Mouse (Mus musculus): ENCODE results near the gene Paqr7.
A peak's percentile ranks its signal among the peaks of the same experiment; 100 is the strongest.

Paqr7 gene

DNA sequence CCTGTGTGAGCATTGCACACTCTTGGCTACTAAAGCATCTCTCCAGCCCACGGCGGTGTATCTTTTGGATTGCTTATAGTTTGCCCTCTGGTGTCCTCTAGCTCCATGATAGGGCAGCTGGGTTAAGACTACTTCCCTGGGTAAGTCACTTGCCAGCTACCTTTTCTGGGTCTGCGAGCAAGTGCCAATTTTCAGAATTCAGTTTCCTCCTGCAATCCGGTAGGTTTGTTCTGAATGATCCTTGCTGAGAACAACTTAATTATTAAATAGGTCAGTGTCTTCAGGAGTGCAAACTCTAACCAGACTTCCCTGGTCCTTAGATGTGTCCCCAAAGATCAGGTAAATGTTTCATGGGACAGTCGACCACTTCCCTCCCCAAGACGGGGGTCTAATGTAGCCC is 4.6 kb downstream of the Paqr7 start:
- DNase-seq (ENCODE audit: low spot score in 2 of 2), result no peak

DNA sequence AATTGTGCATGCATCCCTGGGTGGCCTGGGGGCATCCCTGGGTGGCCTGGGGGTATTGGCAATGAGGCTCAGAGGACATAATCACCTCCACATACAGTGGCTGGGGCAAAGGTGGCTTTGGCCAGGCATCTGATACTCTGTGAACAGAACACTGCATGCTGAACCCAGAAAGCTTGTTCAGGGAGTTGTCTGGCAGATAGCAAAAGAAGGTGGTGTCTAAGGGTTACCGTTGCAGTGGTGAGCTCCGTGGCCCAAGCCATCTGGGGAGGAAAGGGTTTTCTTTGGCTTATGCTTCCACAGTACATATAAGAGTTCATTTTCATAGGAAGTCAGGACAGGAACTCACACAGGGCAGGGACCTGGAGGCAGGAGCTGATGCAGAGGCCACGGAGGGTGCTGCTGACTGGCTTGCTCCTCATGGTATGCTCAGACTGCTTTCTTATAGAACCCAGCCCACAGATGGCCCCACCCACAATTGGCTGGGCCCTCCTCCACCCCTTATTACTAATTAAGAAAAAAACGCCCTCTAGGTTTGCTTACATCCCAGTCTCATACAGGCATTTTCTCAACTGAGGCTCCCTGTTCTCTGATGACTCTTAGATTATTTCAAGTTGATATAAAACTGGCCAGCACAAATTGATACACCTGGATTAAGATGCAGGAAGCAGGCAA is 7.3 kb downstream of the Paqr7 start:
- no peak for DNase-seq (ENCODE audit: low spot score in 2 of 2)

DNA sequence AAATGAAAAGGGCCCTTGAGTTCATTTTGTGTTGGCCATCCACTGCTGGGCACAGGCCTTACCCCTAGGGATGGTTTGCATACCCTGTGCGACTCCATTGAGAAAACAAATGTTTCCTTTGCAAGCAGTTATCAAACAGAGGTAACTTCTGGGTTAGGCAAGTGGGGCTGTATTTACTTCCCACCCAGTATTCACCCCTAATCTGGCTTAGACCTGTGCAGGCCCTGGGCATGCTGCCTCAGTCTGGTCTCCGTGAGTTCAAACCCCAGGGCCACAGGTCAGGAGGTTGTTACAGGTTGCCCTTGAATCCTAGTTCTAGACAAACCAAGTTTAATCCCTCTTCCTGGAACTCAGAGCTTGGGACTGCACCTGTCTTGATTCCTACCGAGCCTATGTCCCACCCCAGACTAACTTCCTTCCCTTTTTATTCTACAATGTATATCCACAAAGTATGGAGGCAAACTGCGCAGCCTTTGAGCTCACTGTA is 8.8 kb downstream of the Paqr7 start:
- no peak for DNase-seq (ENCODE audit: low spot score in 2 of 2)

DNA sequence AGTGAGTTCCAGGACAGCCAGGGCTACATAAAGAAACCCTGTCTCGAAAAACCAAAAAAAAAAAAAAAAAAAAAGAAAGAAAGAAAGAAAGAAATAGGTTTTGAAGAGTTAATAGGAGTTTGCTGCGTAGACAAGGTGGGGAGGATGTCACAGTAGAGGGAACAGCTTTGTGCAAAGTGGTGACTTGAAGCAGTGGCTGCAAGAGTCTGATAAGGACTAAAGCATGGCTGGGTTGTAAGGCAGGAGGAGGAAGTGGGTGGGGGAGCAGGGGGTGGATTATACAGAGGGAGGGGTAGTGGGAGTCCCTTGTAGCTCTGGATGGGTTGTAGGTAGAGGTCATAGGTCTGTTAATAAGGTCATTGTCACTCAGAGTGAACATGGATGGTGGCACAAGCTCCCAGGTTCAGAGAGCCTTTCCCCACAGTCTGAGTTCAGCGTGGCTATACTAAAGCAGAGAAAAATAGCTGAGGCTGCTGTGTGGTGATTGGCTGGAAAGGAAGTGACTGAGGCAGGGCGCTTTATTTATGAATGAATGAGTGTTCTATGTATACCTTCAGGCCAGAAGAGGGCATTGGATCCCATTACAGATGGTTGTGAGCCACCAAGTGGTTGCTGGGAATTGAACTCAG is 9.6 kb downstream of the Paqr7 start:
- DNase-seq (ENCODE audit: low spot score in 2 of 2), result no peak

DNA sequence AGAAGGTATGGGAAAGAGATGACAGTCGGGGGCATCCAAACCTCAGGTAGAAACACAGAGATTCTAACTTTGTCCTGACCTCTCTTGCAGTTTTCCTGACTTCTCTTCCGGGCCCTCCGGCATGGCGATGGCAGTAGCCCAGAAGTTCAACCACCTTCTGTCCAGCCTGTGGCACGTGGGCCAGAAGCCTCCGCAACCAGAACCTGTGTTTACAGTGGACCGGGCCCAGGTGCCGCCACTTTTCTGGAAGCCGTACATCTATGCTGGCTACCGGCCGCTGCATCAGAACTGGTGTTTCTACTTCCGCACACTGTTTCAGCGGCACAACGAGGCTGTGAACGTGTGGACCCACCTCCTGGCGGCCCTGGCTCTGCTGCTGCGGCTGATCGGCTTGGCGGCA is 10.2 kb downstream of the Paqr7 start:
- DNase-seq (ENCODE audit: low spot score in 2 of 2), result no peak

DNA sequence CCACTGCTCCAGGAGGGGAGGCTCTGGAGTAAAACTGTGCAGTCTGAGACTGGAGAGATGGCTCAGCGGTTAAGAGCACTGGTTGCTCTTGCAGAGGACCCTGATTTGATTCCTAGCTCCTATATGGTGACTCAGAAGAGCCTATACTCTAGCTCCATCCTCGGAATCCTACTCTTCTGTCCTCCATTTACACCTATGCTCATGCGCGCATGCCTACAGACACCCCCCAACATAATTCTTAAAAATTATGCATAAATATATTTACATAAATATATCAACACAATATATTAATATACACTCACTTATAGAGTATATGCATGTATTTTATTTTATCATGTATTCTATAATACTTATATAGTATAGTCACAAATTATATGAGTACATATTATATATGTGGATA is 13.9 kb downstream of the Paqr7 start:
- DNase-seq (ENCODE audit: low spot score in 2 of 2), result no peak

DNA sequence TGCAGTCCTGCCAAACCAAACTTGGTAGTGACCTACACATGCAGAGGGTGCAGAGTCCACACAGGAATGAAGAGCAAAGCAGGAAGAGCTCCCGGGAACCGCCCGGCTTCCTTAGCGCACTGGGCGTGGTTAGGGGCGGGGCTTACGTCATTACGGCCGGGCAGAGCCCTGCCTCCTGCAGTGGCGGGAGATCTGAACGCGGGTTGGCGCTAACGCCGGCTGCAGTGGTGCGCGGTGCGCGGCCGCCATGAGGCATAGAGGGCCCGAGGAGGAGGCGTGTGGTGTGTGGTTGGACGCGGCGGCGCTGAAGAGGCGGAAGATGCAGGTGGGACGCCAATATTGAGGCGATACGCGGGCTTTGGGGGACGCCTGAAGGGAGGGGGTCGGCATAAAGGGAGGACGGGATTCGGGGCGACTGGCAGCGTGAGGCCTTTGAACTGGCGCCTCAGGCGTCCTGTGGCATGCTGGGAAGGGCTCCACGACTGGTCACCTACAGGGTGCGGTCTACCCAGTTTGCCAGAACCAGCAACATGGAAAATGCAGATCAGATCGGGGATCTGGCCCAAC is 14.4 kb downstream of the Paqr7 start, which contains the start of gene Aunip:
Gene Aunip (plus strand): TSS at position 155 of the 567 bp plus-strand sequence.
- DNase-seq (ENCODE audit: low spot score in 2 of 2), result peak; percentile 68 to 84

DNA sequence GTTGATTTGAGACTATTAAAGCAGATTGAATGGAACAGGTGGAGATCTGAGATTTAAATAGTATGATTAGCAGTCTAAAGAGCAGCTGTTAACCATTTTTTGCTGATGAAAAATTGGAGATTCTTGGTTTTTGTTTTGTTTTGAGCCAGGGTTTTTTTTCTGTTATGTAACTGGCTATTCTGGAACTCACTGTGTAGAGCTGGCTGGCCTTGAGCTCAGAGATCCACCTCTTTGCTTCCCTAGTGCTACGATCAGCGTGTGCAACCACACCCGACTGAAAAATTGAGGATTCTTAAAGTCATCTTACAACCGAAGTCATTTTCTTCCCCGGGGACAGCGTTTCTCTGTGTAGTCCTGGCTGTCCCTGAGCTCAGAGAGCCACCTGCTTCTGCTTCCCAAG is 15.2 kb downstream of the Paqr7 start:
- DNase-seq (ENCODE audit: low spot score in 2 of 2), result no peak

DNA sequence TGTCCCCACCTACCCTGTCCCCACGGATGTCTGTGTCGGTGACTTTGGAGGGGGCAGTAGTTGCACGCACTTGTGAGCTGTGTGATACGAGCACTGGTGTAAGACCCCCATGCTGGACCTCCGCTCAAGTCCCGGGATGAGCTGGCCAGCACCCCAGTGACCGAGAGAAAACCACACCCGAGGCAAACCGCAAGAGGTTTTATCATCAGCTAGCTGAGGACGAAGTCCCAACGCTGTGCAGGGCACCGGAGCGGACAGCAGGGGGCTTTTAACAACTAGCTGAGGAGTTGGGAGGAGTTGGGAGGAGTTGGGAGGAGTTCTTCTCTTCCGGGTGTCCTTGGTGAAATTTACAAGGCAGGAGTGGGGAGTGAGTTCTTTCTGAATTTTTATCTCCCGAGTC is 16.3 kb downstream of the Paqr7 start:
- DNase-seq (ENCODE audit: low spot score in 2 of 2), result peak in 1 of 2 experiments; percentile 33

DNA sequence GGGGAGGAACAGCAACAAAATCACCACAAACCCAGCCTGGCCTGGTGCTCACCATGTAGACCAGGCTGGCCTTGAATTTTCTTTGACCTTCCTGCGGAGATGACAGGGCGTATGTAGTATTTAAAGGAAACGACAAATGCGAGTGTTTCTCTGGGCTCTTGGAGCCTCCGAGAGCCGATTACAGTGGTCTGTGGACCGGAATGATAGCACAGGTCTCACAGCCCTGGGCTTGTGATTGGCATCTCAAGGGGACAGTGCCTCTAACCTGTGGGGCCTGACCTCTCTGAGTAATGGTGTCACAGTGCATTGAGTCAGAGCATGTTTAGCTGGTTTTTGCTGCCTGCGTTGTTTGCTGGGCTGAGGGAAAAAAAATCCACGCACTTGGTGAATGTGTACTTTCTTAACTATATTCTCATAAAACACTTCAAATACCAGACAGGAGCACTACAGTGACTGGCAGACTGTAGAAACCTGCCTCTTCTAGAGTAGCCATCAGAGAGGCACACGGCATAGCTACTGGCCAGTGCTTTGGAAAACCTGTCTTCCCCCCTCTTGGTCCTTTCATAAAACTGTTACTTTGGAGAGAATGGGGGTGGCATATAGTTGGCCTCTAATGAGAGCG is 17.9 kb downstream of the Paqr7 start:
- no peak for DNase-seq (ENCODE audit: low spot score in 2 of 2)

DNA sequence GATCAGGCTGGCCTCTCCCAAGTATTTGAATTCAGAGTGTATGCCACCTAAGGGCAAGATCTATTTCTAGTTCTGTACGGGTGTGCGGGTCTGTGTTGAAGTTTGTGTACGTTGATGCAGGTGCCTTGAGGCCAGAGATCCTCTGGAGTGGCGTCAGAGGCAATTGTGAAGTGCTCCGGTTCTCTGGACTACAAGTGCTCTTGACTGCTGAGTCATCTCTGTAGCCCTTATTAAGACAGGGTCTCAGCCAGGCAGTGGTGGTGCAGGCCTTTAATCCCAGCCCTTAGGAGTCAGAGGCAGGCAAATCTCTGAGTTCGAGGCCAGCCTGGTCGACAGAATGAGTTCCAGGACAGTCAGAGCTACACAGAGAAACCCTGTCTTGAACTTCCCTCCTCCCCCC is 19.1 kb downstream of the Paqr7 start:
- no peak for DNase-seq (ENCODE audit: low spot score in 2 of 2)

DNA sequence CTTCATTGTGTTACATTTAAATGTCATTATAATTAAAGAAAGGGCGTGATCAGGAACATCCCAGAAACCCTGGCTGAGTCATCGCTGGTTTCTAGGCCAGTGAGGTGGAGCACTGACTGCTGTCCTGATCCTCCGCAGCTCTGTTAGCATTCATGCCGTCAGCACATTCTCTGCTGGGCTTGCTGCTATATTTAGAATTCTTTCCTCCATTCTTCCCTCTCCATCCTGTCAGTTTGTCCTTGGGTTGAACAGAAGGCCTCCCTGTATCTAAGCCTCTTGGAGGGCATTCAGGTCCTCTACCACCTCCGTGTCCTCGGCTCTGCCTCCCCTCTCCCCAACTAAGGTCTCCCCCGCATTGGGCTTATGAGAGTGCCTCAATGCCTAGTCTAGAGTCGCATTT is 20.5 kb downstream of the Paqr7 start:
- no peak for DNase-seq (ENCODE audit: low spot score in 2 of 2)

DNA sequence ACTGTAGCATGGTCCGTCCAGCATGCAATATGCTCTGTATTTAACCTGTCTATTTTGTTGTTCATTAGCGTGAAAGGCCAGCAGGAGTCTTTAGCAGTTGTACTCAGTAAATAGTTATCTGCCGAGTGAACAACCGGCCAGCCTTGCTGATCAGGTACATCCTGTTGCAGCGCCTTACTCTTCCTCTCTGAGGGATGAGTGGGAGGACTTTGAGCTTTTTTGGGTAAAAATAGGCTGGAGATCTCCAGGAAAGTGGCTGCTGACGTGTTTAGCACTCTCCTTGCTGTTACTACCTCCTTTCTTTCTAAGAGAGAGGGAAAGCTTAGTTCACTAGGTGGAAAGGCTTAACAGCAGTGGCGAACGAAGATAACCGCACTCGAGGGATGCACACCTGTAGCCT is 21.2 kb downstream of the Paqr7 start:
- DNase-seq (ENCODE audit: low spot score in 2 of 2), result no peak

DNA sequence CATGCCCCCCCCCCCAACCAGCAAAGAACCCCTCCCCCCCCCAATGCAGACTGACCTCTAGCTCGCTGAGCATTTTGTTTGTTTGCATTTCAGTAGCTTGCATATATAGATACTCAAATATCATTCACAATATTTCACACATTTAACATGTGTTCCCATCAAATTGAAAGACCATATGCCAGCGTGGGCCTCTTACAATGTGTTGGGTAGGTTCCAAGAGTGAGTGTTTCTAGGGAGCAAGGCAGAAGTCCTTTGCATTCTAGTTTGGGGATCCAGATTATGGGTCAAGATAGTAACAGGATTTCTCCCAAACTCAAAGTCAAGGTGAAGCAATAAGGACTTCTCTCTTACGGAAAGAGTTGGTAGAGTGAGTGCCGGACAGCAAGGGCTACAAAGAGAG is 22.0 kb downstream of the Paqr7 start:
- DNase-seq (ENCODE audit: low spot score in 2 of 2), result no peak

DNA sequence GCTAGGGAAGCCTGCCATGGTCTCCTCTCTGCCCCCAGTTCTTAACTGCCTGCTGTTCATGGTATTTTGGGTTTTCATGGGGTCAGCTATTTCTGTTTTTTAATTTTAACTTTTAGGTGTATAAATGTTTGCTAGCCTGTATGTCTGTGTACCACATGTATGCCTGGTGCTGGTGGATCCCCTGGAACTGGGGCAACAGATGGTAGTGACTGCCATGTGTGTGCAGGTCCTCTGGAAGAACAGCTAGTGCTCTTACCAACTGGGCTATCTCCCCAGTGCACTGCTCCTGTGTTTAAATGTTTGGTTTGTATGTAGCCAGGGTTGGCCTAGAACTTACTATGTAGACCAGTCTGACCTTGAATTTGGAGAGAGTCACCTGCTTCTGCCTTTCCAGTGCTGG is 22.8 kb downstream of the Paqr7 start:
- no peak for DNase-seq (ENCODE audit: low spot score in 2 of 2)

DNA sequence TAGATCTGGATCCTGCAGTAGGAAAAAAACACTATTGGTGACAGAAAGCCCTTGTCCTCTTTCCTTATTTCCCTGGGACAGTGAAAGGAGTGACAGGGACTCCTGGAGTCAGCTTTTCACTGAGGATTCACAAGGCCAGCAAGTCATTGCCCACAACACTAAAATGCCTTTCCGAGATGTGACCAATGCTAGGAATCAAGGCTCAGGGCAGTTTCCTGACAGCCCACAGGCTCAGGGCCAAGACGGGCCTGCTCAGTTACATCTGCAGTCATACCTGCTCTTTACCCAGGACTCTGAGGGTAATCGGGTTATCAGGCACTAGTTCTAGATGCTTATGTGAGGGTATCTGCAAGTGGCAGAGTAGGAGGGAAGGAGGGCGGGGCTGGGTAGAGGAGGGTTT is 26.9 kb downstream of the Paqr7 start:
- DNase-seq (ENCODE audit: low spot score in 2 of 2), result no peak

DNA sequence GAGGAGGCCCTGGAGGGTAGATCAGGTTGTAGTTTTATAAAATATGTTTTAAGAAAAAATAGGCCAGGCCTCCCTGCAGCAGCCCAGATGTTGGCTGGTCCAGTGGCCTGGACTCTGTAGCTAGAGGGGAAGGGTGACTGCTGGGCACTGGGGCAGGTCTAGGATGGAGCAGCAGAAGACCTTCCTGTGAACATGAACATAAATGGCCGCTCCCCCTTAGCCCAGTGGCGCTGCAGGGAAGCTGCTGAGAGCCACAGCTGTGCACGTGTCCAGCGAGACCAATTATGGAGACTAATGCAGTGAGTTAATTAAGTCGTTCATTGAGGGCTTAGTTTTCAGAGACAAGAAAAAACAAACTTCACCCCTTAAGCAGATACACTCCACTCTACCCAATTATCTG is 29.3 kb downstream of the Paqr7 start:
- DNase-seq (ENCODE audit: low spot score in 2 of 2), result no peak

DNA sequence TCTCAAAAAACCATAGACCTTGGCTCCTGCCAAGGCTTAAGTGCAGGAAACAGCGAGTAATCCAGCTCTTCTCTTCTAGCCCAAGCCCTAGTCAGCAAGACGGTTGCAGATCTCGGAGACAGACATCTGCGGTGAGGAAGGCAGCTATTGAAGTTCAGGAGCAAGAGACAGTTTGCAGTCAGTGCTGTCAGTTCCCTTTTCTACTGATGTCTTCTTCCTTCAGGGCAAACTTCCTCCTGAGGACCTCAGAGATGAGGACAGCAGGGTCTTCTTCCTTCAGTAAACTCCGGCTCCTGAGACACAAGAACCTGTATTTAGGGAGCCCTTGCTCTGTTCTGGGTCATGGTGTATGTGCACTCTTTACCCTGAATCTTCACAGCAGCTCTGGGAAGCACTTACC is 29.7 kb downstream of the Paqr7 start:
- no peak for DNase-seq (ENCODE audit: low spot score in 2 of 2)

DNA sequence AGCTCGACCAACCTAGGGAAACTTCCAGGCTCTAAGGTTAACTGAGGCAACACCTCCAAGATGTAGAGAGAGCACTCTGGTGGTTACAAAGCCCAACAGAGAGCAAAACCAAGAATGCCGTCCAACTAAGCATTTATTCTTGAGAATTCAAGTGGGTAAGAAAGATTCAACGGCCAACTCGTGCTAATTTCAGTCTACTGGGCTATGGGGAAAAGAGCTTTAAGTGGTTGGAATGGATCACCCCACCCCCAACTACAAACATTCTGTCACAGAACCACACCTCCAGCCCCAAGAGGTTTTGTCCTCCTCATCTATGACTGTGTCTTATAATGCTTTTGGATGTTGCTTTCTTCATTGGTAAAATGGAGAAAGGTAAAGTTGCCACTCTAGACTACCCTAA is 36.4 kb downstream of the Paqr7 start:
- no peak for DNase-seq (ENCODE audit: low spot score in 2 of 2)

DNA sequence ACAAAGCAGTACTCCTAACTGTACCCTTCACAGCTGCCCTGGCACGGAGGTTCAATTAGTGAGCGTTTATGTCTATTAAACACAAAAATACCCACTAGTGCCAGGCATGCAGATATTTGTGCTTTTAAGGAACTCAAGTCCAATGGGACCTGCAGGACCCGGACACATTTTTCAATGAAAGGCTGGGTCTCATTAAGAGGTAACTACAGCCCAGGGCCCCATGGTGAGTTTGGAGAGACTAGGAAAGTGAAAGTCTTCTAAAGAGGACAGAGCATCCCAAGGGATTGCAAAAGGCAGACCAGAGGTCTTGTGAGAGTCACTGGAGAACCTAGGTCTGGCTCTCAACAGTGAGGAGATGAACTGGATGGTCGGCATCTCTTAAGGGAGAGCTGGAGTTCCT is 36.9 kb downstream of the Paqr7 start:
- DNase-seq (ENCODE audit: low spot score in 2 of 2), result no peak

DNA sequence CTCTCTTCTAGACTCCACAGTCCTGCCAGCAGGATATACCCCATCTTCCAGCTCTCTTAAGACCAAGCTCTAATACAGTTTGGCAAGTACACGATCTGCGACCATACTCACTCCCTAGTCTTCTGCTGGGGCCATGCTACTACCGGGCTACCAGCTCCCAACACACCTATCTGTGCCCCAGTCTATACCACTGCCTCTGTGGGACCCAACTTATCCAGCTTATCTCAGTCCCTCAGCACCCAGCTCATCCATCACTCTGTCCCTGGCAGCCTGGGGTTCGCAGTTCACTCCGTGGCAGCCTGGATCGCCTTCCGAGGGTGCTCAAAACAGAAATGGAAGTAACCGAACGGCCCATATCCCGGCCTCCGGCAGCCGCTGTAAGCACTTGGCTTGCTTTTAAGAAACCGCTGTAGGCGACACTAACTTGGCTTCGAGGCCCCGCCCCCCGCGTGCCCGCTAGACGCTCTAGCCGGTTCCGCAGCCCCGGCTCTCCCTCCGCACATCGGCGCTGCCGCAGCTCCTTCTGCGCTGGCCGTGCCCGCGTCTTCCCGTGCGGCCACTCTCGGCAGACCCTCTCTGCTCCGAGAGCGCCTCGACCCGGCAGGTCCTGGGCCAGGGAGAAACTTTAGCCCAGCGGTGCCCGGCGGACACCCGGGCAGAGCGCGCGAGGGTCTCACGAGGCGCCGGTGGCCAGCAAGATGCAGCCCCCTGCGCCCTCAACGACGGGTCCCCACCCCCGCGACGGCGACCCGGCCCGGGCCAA is 37.8 kb downstream of the Paqr7 start:
- DNase-seq (ENCODE audit: low spot score in 2 of 2), result peak; percentile 60 to 73
